Mouse (Mus musculus) stomach, embryonic 16.5 days (tissue): Measurements from ENCODE around the gene Aldoart2. TPM values are rescaled to one million over a fixed set of nuclear protein-coding genes. Genes with fewer than 3 reads are reported as not detected.

Experiments used
- ATAC-seq: fragments of 200-750 bp; cut with Nextera tagmentation; 2 replicates; pipeline ENCODE4 v1.8.0; 2017; ENCODE audit warnings: moderate number of reproducible peaks, moderate TSS enrichment; ENCODE audit not compliant: insufficient read depth, low FRiP score
- H3K27ac ChIP-seq: fragments of 300-500 bp; sonication (generic); 2 replicates; pipeline ENCODE4 v1.5.1; 2014; ENCODE audit warnings: low read length
- H3K27me3 ChIP-seq: fragments of 300-500 bp; sonication (generic); 2 replicates; pipeline ENCODE4 v1.6.1; 2014; ENCODE audit warnings: low read length, control low read depth, mixed read lengths; ENCODE audit not compliant: control insufficient read depth, insufficient read depth
- H3K36me3 ChIP-seq: fragments of 300-500 bp; sonication (generic); 2 replicates; pipeline ENCODE4 v1.6.1; 2014; ENCODE audit warnings: low read length; ENCODE audit not compliant: control insufficient read depth, insufficient read depth
- H3K4me1 ChIP-seq: fragments of 300-500 bp; sonication (generic); 2 replicates; pipeline ENCODE4 v1.6.1; 2014; ENCODE audit warnings: low read length, control low read depth, mixed read lengths; ENCODE audit not compliant: control insufficient read depth, insufficient read depth
- H3K4me2 ChIP-seq: fragments of 300-500 bp; sonication (generic); 2 replicates; pipeline ENCODE4 v1.6.1; 2014; ENCODE audit warnings: low read depth, low read length, mixed read lengths
- H3K4me3 ChIP-seq: fragments of 300-500 bp; sonication (generic); replicated peaks from 2 replicates; pipeline ENCODE4 v1.5.1; 2014; ENCODE audit warnings: mild to moderate bottlenecking, low read length
- H3K9ac ChIP-seq: fragments of 300-500 bp; sonication (generic); 2 replicates; pipeline ENCODE4 v1.6.1; 2014; ENCODE audit warnings: low read length
- H3K9me3 ChIP-seq: fragments of 300-500 bp; sonication (generic); replicated peaks from 2 replicates; pipeline ENCODE4 v1.6.1; 2016; ENCODE audit warnings: low read length, control low read depth; ENCODE audit not compliant: control insufficient read depth
- WGBS: fragments of 180-500 bp; shearing (Covaris S2); extraction: QIAGEN DNeasy Blood & Tissue Kit; methylation state at CpG from one replicate; pipeline ENCODE4 v1.1.7; 2014; 5-methylcytosine and 5-hydroxymethylcytosine counted together
- polyA plus RNA-seq: library from polyadenylated mRNA; unstranded; fragments of >200 nt; fragmentation: Nextera tagmentation; extraction: Ambion mirVana; gene quantifications from 2 replicates; pipeline ENCODE4 v1.2.1, GENCODE M21; 2015

Gene Aldoart2
- polyA plus RNA-seq, 1 experiment from 2014 or later: not detected

DNA sequence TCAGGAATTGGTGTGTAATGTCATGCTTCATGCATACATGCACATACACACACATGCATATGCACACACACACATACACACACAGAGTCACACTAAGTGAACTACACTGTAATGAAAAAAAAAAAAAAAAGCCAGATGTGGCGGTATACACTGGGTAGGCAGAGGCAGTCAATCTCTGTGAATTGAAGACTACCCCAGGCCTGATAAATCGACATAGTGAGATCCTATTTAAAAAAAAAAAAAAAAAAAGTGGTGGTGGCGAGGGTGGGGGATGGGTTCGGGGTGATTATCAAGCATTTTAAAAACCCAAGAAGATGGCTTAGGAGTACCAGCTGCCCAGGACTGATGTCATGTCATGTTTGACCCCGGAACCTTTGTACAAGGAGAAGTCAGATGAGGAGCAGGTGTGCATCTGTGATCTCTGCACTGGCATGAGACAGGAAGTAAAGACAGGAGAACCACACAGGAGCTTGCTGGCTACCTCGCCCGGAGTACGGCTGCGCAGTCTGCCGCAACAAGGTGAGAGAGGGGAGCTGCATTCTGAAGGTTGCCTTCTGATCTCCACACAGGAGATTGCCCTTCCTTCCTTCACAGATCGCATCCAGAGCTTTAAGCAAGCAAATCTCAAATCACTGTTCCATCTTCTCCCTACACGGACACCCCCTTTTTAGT lies 5.7 kb upstream of the Aldoart2 start:
- H3K4me1 ChIP-seq: no peaks in the 10 kb centered on the region
- H3K9me3 ChIP-seq: no peaks in the 10 kb centered on the region
- no peak overlapping the region for H3K9ac ChIP-seq
- 85% methylated on average over 12 of the region's 12 CpGs for WGBS
- no peak overlapping the region for H3K27ac ChIP-seq
- H3K4me3 ChIP-seq: no peak overlapping the region
- no peak for ATAC-seq
- H3K4me2 ChIP-seq: no peak overlapping the region
- no peaks in the 10 kb centered on the region for H3K36me3 ChIP-seq
- no peaks in the 10 kb centered on the region for H3K27me3 ChIP-seq

DNA sequence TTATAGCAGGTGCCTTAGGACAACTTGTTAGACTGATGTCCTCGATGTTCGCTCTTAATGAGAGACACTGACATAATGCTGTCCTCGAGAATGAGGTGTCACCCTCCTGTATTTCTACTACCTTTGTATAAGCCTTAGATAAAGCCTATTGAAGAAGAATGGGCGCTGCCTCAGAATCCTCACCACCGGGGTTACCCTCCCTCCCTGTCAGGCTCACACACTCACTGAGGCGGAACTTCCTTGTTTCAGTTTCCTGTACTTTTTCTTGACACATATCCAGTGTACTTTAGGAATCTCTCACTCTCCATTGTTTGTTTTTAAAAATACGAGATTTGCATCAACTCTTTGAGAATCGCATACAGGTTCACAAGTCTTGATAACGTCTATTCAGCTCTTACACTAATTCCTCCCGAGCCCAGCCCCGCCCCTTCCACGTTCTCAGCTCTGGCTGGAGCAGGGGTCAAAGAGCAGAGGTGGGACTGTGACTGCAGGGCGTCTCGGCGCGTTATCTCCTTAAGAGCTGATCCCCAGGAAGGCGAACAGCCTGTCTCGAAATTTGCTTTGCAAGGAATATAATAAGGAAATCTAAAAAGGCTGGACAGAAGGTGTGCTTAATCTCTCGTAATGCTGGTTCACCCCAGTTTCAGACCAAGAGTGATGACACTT lies 4.9 kb upstream of the Aldoart2 start:
- H3K4me2 ChIP-seq: peak overlapping the region; percentile 63
- H3K9ac ChIP-seq: peak overlapping the region; percentile 58
- 13% methylated on average over 19 of the region's 19 CpGs for WGBS
- H3K27ac ChIP-seq: no peak overlapping the region
- peak overlapping the region; percentile 45 for H3K4me3 ChIP-seq
- ATAC-seq: no peak
- H3K4me1 ChIP-seq: no peaks in the 10 kb centered on the region
- no peaks in the 10 kb centered on the region for H3K36me3 ChIP-seq
- H3K9me3 ChIP-seq: no peaks in the 10 kb centered on the region
- no peaks in the 10 kb centered on the region for H3K27me3 ChIP-seq

DNA sequence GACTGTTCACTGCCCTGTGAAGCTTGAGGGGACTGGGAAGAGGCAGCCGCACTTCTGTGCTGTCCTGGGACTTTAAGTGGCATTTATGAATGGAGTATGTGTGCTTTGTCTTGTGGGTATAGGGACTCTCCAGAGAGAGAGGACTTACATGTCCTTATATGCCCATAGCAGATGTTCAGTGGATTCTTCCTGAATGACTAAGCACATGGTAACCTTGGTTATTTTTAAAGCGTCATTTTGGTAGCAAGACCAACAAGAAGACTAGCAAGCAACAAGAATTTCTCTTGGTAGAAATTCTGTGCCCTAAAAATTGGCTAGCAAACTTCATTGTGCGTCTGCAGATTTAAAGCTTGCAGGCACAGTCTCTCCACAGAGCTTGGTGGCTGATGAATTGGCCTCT lies 1.3 kb upstream of the Aldoart2 start:
- H3K9ac ChIP-seq: no peak overlapping the region
- H3K36me3 ChIP-seq: no peaks in the 10 kb centered on the region
- H3K27ac ChIP-seq: no peak overlapping the region
- no peaks in the 10 kb centered on the region for H3K9me3 ChIP-seq
- H3K4me3 ChIP-seq: no peak overlapping the region
- 93% methylated on average over 3 of the region's 3 CpGs for whole genome bisulfite sequencing
- H3K27me3 ChIP-seq: no peaks in the 10 kb centered on the region
- no peak overlapping the region for H3K4me2 ChIP-seq
- H3K4me1 ChIP-seq: no peaks in the 10 kb centered on the region
- ATAC-seq: no peak

DNA sequence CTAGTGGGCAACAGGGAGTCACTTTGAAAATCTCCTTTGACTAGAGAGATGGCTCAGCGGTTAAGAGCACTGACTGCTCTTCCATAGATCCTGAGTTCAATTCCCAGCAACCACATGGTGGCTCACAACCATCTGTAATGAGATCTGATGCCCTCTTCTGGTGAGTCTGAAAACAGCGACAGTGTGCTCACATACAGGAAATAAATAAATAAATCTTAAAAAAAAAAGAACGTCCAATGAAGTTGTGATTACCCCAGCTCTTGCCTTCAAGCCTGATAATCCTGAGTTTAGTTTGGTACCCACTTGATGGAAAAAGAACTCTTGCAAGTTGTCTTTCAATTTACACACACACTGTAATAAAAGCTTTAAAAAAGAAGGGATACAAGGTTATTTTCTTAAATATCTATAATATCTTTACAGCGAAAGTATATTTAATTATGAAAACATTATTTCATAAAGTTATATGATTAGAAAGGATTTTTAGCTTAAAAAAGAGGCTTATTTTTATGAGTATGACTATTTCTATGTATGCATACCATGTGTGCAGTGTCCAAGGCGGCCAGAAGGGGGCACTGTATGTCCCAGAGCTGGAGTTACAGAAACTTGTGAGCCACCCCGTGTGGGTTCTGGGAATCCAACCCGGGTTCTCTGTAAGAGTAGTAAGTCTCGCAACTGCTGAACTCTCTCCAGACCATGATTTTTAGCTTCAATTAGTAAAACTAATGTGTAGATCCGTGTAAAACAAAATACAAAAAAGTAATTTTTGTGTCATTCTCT lies 664 bp upstream of the Aldoart2 start:
- Histone ChIP-seq H3K9me3 (no peaks in the 10 kb centered on the region), H3K9ac (no peak overlapping the region), H3K27me3 (no peaks in the 10 kb centered on the region), H3K4me2 (no peak overlapping the region), H3K36me3 (no peaks in the 10 kb centered on the region), H3K4me3 (no peak overlapping the region), H3K4me1 (no peaks in the 10 kb centered on the region), H3K27ac (no peak overlapping the region)
- no peak for ATAC-seq
- 82% methylated on average over 9 of the region's 9 CpGs for WGBS

DNA sequence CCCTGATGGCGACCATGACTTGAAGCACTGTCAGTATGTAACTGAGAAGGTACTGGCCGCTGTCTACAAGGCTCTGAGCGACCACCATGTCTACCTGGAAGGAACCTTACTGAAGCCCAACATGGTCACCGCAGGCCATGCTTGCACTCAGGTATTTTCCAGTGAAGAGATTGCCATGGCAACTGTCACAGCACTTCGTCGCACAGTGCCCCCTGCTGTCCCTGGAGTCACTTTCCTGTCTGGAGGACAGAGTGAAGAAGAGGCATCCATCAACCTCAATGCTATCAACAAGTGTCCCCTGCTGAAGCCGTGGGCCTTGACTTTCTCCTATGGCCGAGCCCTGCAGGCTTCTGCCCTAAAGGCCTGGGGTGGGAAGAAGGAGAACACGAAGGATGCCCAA lies 828 bp downstream of the Aldoart2 start:
- ATAC-seq: no peak
- no peaks in the 10 kb centered on the region for H3K9me3 ChIP-seq
- no peaks in the 10 kb centered on the region for H3K27me3 ChIP-seq
- no peak overlapping the region for H3K4me3 ChIP-seq
- no peaks in the 10 kb centered on the region for H3K36me3 ChIP-seq
- WGBS: 75% methylated on average over 9 of the region's 9 CpGs
- H3K4me2 ChIP-seq: no peak overlapping the region
- no peak overlapping the region for H3K9ac ChIP-seq
- H3K4me1 ChIP-seq: no peaks in the 10 kb centered on the region
- H3K27ac ChIP-seq: no peak overlapping the region

DNA sequence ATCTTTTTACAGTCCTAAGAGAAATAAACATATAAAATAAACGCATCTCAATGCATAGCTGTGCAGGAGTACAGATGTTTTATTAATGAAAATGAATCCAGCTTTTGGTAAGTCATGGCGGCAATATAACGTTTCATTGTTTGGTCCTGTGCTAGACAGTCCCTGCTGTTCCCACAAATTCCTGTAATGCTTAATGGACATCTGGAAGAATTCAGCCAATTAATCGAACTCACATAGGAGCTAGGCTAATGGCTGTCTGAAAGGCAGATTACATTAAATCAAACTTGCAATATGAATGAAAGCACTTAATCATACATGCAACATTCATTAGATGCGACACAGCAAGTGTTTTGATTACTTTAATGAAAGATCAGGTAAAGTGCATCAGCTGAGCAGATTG lies 1.8 kb downstream of the Aldoart2 start:
- Histone ChIP-seq H3K9me3 (no peaks in the 10 kb centered on the region), H3K4me2 (no peak overlapping the region), H3K27me3 (no peaks in the 10 kb centered on the region), H3K27ac (no peak overlapping the region), H3K4me1 (no peaks in the 10 kb centered on the region), H3K4me3 (no peak overlapping the region), H3K36me3 (no peaks in the 10 kb centered on the region), H3K9ac (no peak overlapping the region)
- no peak for ATAC-seq
- WGBS: 59% methylated on average over 5 of the region's 5 CpGs

DNA sequence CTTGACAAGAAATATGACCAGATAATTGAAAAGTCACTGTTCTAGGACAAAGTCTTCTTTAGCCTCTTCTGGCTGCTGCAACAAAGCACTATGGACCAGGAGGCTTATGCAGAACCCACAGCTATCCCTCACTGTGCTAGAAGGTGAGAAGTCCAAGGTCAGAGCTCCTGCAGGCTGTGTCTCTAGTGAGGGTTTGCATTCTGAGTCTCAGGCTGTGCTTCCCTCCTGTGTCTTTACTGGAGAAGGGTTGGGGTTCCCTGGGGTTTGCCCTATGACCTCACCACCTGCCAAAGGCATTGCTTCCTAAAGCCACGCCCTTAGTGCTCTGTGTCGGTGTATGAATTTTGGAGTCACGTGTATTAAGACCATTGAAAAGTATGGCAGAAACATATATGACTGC lies 3.4 kb downstream of the Aldoart2 start:
- Histone ChIP-seq H3K4me2 (no peak overlapping the region), H3K36me3 (no peaks in the 10 kb centered on the region), H3K4me1 (no peaks in the 10 kb centered on the region), H3K27me3 (no peaks in the 10 kb centered on the region), H3K9me3 (no peaks in the 10 kb centered on the region), H3K27ac (no peak overlapping the region), H3K4me3 (no peak overlapping the region), H3K9ac (no peak overlapping the region)
- 82% methylated on average over 3 of the region's 3 CpGs for WGBS
- ATAC-seq: no peak

DNA sequence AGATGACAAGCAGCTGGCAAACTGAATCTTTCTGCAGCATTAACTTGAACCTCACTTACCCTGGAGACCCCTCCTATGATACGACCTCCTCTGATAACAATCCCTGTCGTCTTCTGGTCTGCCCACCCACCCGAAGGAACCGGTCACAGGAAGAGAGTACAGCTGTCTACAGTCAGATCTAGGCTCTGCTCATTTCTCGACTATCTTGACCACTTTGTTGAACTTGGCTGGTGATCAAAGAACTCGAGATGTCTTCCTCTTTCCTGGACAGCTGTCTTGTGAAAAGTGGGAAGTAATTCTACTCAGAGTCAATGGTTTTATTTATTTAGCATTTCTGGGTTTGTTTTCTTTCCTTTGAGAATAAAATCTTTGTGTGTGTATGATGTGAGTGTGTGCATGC lies 4.6 kb downstream of the Aldoart2 start:
- no peaks in the 10 kb centered on the region for H3K4me1 ChIP-seq
- no peaks in the 10 kb centered on the region for H3K9me3 ChIP-seq
- no peak overlapping the region for H3K4me3 ChIP-seq
- H3K9ac ChIP-seq: no peak overlapping the region
- no peaks in the 10 kb centered on the region for H3K27me3 ChIP-seq
- H3K27ac ChIP-seq: no peak overlapping the region
- no peaks in the 10 kb centered on the region for H3K36me3 ChIP-seq
- ATAC-seq: no peak
- H3K4me2 ChIP-seq: no peak overlapping the region
- 52% methylated on average over 6 of the region's 6 CpGs for WGBS

DNA sequence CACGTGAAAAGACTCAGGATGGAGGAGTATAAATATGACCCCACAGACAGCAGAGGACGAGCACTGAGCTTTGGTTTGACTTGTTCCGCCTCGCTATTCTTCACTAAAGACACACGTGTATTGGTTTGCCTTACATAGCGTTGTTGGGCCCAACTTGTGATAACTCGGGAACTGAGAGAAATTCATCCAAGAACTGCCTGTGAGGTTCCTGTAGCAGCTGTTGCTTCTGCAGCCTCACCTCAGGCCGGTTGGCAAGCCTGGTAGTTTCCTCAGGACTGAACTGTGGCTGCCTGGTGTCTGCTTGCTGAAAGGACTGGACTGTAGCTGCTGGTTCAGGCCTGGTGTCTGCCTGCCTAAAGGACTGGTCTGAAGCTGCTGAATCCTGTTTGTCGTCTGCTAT lies 5.6 kb downstream of the Aldoart2 start:
- no peak overlapping the region for H3K27ac ChIP-seq
- no peak for ATAC-seq
- no peak overlapping the region for H3K9ac ChIP-seq
- no peaks in the 10 kb centered on the region for H3K27me3 ChIP-seq
- no peak overlapping the region for H3K4me3 ChIP-seq
- 85% methylated on average over 9 of the region's 9 CpGs for WGBS
- H3K4me1 ChIP-seq: no peaks in the 10 kb centered on the region
- no peaks in the 10 kb centered on the region for H3K9me3 ChIP-seq
- no peak overlapping the region for H3K4me2 ChIP-seq
- no peaks in the 10 kb centered on the region for H3K36me3 ChIP-seq
